Mouse (Mus musculus) brown adipose tissue, adult 24 weeks (tissue): ENCODE measurements around the gene Rpl27a. TPM values are rescaled to one million over a fixed set of nuclear protein-coding genes. Genes with fewer than 3 reads are reported as not detected.

ENCODE experiments used
- H3K27ac ChIP-seq: fragments of 200-500 bp; replicated peaks from 2 replicates; pipeline ENCODE4 v1.5.1; 2012; ENCODE audit warnings: low read depth, mild to moderate bottlenecking, low read length
- H3K4me1 ChIP-seq: fragments of 200-500 bp; 2 replicates; pipeline ENCODE4 v1.6.1; 2012; ENCODE audit warnings: low read length, mixed read lengths; ENCODE audit not compliant: control insufficient read depth, insufficient read depth, insufficient read length
- H3K4me3 ChIP-seq: fragments of 200-500 bp; 2 replicates; pipeline ENCODE4 v1.5.1; 2012; ENCODE audit warnings: low read depth, mild to moderate bottlenecking, low read length, moderate library complexity; ENCODE audit not compliant: insufficient read depth
- polyA plus RNA-seq: library from polyadenylated mRNA; stranded (reverse); fragments of >200 nt; gene quantifications from 2 replicates; pipeline ENCODE4 v1.2.4, GENCODE M21; 2012; ENCODE audit not compliant: missing spikeins, insufficient read depth, insufficient read length

The Rpl27a gene
- polyA plus RNA-seq, 1 experiment = 113 TPM

- peak overlapping the region; percentile 95 for H3K27ac ChIP-seq
- H3K4me1 ChIP-seq = peaks cover 4% of the 10 kb centered on the region; the same call in 1 of the 2 replicates
- H3K4me3 ChIP-seq = peak overlapping the region; percentile 65
These were observed 788 bp upstream of the Rpl27a start for GRCm38 (mm10) chr7:109518036-109518681.

- Histone ChIP-seq H3K27ac (peak overlapping the region; percentile 91), H3K4me1 (peaks cover 7% of the 10 kb centered on the region; the same call in 1 of the 2 replicates), H3K4me3 (peak overlapping the region; percentile 86)
These were observed 989 bp downstream of the Rpl27a start for GRCm38 (mm10) chr7:109519936-109520335.

GRCm38 (mm10) chr7:109522084-109522483, 3.1 kb downstream of the Rpl27a start:
- Histone ChIP-seq H3K4me3 (no peak overlapping the region), H3K4me1 (peaks cover 14% of the 10 kb centered on the region; the same call in 1 of the 2 replicates), H3K27ac (no peak overlapping the region)

- Histone ChIP-seq H3K4me3 (no peak overlapping the region), H3K27ac (peak overlapping the region; percentile 4), H3K4me1 (peaks cover 11% of the 10 kb centered on the region; the same call in 1 of the 2 replicates)
These were observed 4.4 kb downstream of the Rpl27a start for GRCm38 (mm10) chr7:109523304-109523703.

GRCm38 (mm10) chr7:109523741-109524441, 4.9 kb downstream of the Rpl27a start:
- Histone ChIP-seq H3K27ac (peak overlapping the region; percentile 4), H3K4me3 (no peak overlapping the region), H3K4me1 (peaks cover 16% of the 10 kb centered on the region)

GRCm38 (mm10) chr7:109524442-109524744, 5.4 kb downstream of the Rpl27a start:
- no peak overlapping the region for H3K4me3 ChIP-seq
- peak overlapping the region; percentile 68 for H3K27ac ChIP-seq
- H3K4me1 ChIP-seq = peaks cover 17% of the 10 kb centered on the region

- Histone ChIP-seq H3K4me1 (peaks cover 17% of the 10 kb centered on the region), H3K27ac (peak overlapping the region; percentile 68), H3K4me3 (no peak overlapping the region)
These were observed 5.8 kb downstream of the Rpl27a start for GRCm38 (mm10) chr7:109524763-109525162.

- H3K4me1 ChIP-seq = peaks cover 21% of the 10 kb centered on the region
- no peak overlapping the region for H3K4me3 ChIP-seq
- peak overlapping the region; percentile 68 for H3K27ac ChIP-seq
These were observed 7.1 kb downstream of the Rpl27a start for GRCm38 (mm10) chr7:109525740-109526663.

GRCm38 (mm10) chr7:109527536-109527935, 8.6 kb downstream of the Rpl27a start:
- H3K27ac ChIP-seq = 0 out of 2 replicates have a peak overlapping the region, but pooled peaks have one; percentile 19
- H3K4me3 ChIP-seq = no peak overlapping the region
- H3K4me1 ChIP-seq = peaks cover 30% of the 10 kb centered on the region

GRCm38 (mm10) chr7:109528356-109528755, 9.4 kb downstream of the Rpl27a start:
- Histone ChIP-seq H3K27ac (peak overlapping the region; percentile 84), H3K4me1 (peaks cover 36% of the 10 kb centered on the region), H3K4me3 (no peak overlapping the region)

GRCm38 (mm10) chr7:109529741-109530140, 10.8 kb downstream of the Rpl27a start:
- Histone ChIP-seq H3K27ac (peak overlapping the region; percentile 90), H3K4me3 (no peak overlapping the region), H3K4me1 (peaks cover 35% of the 10 kb centered on the region)

GRCm38 (mm10) chr7:109531501-109531900, 12.6 kb downstream of the Rpl27a start:
- peaks cover 34% of the 10 kb centered on the region for H3K4me1 ChIP-seq
- H3K27ac ChIP-seq = 0 out of 2 replicates have a peak overlapping the region, but pooled peaks have one; percentile 12
- no peak overlapping the region for H3K4me3 ChIP-seq

GRCm38 (mm10) chr7:109532691-109533090, 13.7 kb downstream of the Rpl27a start:
- H3K27ac ChIP-seq = peak overlapping the region; percentile 32
- H3K4me3 ChIP-seq = no peak overlapping the region
- H3K4me1 ChIP-seq = peaks cover 40% of the 10 kb centered on the region

- Histone ChIP-seq H3K4me3 (no peak overlapping the region), H3K27ac (no peak overlapping the region; the same call in 1 of the 2 replicates), H3K4me1 (peaks cover 43% of the 10 kb centered on the region)
These were observed 14.2 kb downstream of the Rpl27a start for GRCm38 (mm10) chr7:109533129-109533528.

- H3K27ac ChIP-seq = no peak overlapping the region
- no peak overlapping the region for H3K4me3 ChIP-seq
- peaks cover 38% of the 10 kb centered on the region for H3K4me1 ChIP-seq
These were observed 14.9 kb downstream of the Rpl27a start for GRCm38 (mm10) chr7:109533888-109534287.
